Mouse (Mus musculus): ENCODE measurements around the gene Cmklr1. TPM values are rescaled to one million over a fixed set of nuclear protein-coding genes. Genes with fewer than 3 reads are reported as not detected.

Cmklr1 gene
- polyA plus RNA-seq, 1 experiment, result 4.0 TPM

GRCm38 (mm10) chr5:113584439-113584838 lies 65.8 kb downstream of the Cmklr1 start:
- peaks cover 1% of the 10 kb centered on the region for H3K4me1 ChIP-seq (ENCODE audit: control insufficient read depth, insufficient read depth, low read length)
- no peak overlapping the region for H3K27ac ChIP-seq (ENCODE audit: insufficient read depth, low read length)
- no peak overlapping the region for H3K4me3 ChIP-seq (ENCODE audit: insufficient read depth, low read length)
- TF ChIP-seq POLR2A (IDR thresholded peaks at IDR 0.05; ENCODE audit: extremely low read depth, insufficient read depth, low read length) (no peak), CTCF (IDR thresholded peaks at IDR 0.05; ENCODE audit: extremely low read depth, insufficient read depth, low read length) (no peak)

- Histone ChIP-seq H3K4me3 (ENCODE audit: insufficient read depth, low read length) (no peak overlapping the region), H3K27ac (ENCODE audit: insufficient read depth, low read length) (no peak overlapping the region), H3K4me1 (ENCODE audit: control insufficient read depth, insufficient read depth, low read length) (peaks cover 1% of the 10 kb centered on the region)
- TF ChIP-seq POLR2A (IDR thresholded peaks at IDR 0.05; ENCODE audit: extremely low read depth, insufficient read depth, low read length) (no peak), CTCF (IDR thresholded peaks at IDR 0.05; ENCODE audit: extremely low read depth, insufficient read depth, low read length) (no peak)
These were observed 66.6 kb downstream of the Cmklr1 start for GRCm38 (mm10) chr5:113583424-113584162.

GRCm38 (mm10) chr5:113580801-113581200 lies 69.4 kb downstream of the Cmklr1 start:
- TF ChIP-seq POLR2A (IDR thresholded peaks at IDR 0.05; ENCODE audit: extremely low read depth, insufficient read depth, low read length), result no peak
- Histone ChIP-seq H3K27ac (ENCODE audit: insufficient read depth, low read length) (no peak overlapping the region), H3K4me3 (ENCODE audit: insufficient read depth, low read length) (no peak overlapping the region), H3K4me1 (ENCODE audit: control insufficient read depth, insufficient read depth, low read length) (peaks cover 1% of the 10 kb centered on the region)

- Histone ChIP-seq H3K4me1 (ENCODE audit: control insufficient read depth, insufficient read depth, low read length) (peaks cover 1% of the 10 kb centered on the region), H3K4me3 (ENCODE audit: insufficient read depth, low read length) (no peak overlapping the region), H3K27ac (ENCODE audit: insufficient read depth, low read length) (no peak overlapping the region)
- TF ChIP-seq POLR2A (IDR thresholded peaks at IDR 0.05; ENCODE audit: extremely low read depth, insufficient read depth, low read length) (no peak), CTCF (IDR thresholded peaks at IDR 0.05; ENCODE audit: extremely low read depth, insufficient read depth, low read length) (peak; percentile 43)
These were observed 70.0 kb downstream of the Cmklr1 start for GRCm38 (mm10) chr5:113580248-113580647.

GRCm38 (mm10) chr5:113579128-113579527 lies 71.1 kb downstream of the Cmklr1 start:
- H3K4me1 ChIP-seq (ENCODE audit: control insufficient read depth, insufficient read depth, low read length), result peaks cover 1% of the 10 kb centered on the region
- no peak overlapping the region for H3K27ac ChIP-seq (ENCODE audit: insufficient read depth, low read length)
- H3K4me3 ChIP-seq (ENCODE audit: insufficient read depth, low read length), result no peak overlapping the region
- TF ChIP-seq POLR2A (IDR thresholded peaks at IDR 0.05; ENCODE audit: extremely low read depth, insufficient read depth, low read length), result no peak
- TF ChIP-seq CTCF (IDR thresholded peaks at IDR 0.05; ENCODE audit: extremely low read depth, insufficient read depth, low read length), result no peak

- Histone ChIP-seq H3K4me3 (ENCODE audit: insufficient read depth, low read length) (no peak overlapping the region), H3K4me1 (ENCODE audit: control insufficient read depth, insufficient read depth, low read length) (peaks cover 1% of the 10 kb centered on the region), H3K27ac (ENCODE audit: insufficient read depth, low read length) (no peak overlapping the region)
- no peak for TF ChIP-seq POLR2A (IDR thresholded peaks at IDR 0.05; ENCODE audit: extremely low read depth, insufficient read depth, low read length)
- TF ChIP-seq CTCF (IDR thresholded peaks at IDR 0.05; ENCODE audit: extremely low read depth, insufficient read depth, low read length), result no peak
These were observed 71.8 kb downstream of the Cmklr1 start for GRCm38 (mm10) chr5:113578428-113578827.

- no peak overlapping the region for H3K4me3 ChIP-seq (ENCODE audit: insufficient read depth, low read length)
- no peak for TF ChIP-seq POLR2A (IDR thresholded peaks at IDR 0.05; ENCODE audit: extremely low read depth, insufficient read depth, low read length)
- TF ChIP-seq CTCF (IDR thresholded peaks at IDR 0.05; ENCODE audit: extremely low read depth, insufficient read depth, low read length), result no peak
- H3K4me1 ChIP-seq (ENCODE audit: control insufficient read depth, insufficient read depth, low read length), result peaks cover 1% of the 10 kb centered on the region
These were observed 72.7 kb downstream of the Cmklr1 start for GRCm38 (mm10) chr5:113577555-113577954.

GRCm38 (mm10) chr5:113570056-113570717 lies 80.0 kb downstream of the Cmklr1 start:
- Histone ChIP-seq H3K4me1 (ENCODE audit: control insufficient read depth, insufficient read depth, low read length) (peaks cover 3% of the 10 kb centered on the region; the same call in 1 of the 2 replicates), H3K4me3 (ENCODE audit: insufficient read depth, low read length) (no peak overlapping the region), H3K27ac (ENCODE audit: insufficient read depth, low read length) (no peak overlapping the region)
- TF ChIP-seq CTCF (IDR thresholded peaks at IDR 0.05; ENCODE audit: extremely low read depth, insufficient read depth, low read length) (no peak), POLR2A (IDR thresholded peaks at IDR 0.05; ENCODE audit: extremely low read depth, insufficient read depth, low read length) (no peak)

More at GRCm38 (mm10) chr5:113577555-113577954, 72.7 kb downstream of the Cmklr1 start:
- no peak overlapping the region for H3K27ac ChIP-seq (ENCODE audit: insufficient read depth, low read length)

GRCm38 (mm10) chr5:113565858-113566257 lies 84.4 kb downstream of the Cmklr1 start:
- TF ChIP-seq CTCF (IDR thresholded peaks at IDR 0.05; ENCODE audit: extremely low read depth, insufficient read depth, low read length) (no peak), POLR2A (IDR thresholded peaks at IDR 0.05; ENCODE audit: extremely low read depth, insufficient read depth, low read length) (no peak)
- H3K4me1 ChIP-seq (ENCODE audit: control insufficient read depth, insufficient read depth, low read length), result no peaks in the 10 kb centered on the region; the same call in 1 of the 2 replicates
- no peak overlapping the region for H3K27ac ChIP-seq (ENCODE audit: insufficient read depth, low read length)
- H3K4me3 ChIP-seq (ENCODE audit: insufficient read depth, low read length), result no peak overlapping the region

Measured in cortical plate, adult 2 months (tissue).